Mouse (Mus musculus) left cerebral cortex, postnatal 10 days (tissue): ENCODE results near the gene S100a11. TPM values are rescaled to one million over a fixed set of nuclear protein-coding genes. Genes with fewer than 3 reads are reported as not detected.

ENCODE experiments used
- DNase-seq, 2 experiments: peaks; one replicate each; pipeline ENCODE4 v3.0.0; 2021 to 2022; ENCODE audit warnings: low spot score in 2 of 2, mixed read lengths in 1 of 2; ENCODE audit errors: extremely low spot score in 1 of 2
- intact Hi-C: fragments of 180-260 bp; cut with DNase I; formaldehyde crosslinking; loops from one replicate; pipeline ENCODE4 v1.15.1; 2025
- total RNA-seq, 2 experiments: library from RNA; stranded (reverse); gene quantifications; 2 replicates each; pipeline ENCODE4 v1.2.3; 2021

Gene S100a11
- total RNA-seq, 2 experiments from 2014 or later, result 23.7 to 24.1 TPM

DNA sequence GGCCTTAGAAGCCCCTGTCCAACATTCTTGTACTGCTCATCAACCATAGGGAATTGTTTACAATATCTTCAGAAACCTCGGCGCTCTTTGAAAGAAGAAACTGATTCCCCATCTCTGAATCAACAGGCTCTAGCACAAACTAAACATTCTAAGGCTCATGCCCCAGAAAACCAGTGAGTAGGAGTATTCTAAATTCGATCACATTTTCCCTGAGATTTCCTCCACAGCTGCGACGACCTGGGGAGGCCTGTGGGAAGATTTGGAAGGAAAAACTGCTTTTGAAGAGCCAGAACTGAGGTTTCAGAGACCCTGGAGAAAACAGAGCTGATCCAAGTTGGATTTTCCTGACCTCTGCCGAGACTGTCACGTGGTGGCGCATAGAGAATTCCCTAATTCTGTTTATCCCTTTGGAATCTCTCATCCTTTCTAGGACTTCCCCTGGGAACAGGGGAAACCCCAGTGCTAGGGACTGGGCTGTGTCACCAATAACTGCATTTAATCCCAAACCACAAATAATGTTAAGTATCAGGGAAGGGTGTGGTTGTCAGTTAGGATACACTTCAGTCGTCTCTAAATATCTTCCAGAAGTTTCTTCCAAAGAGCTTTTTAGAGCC lies 33.6 kb downstream of the S100a11 start:
- DNase-seq, result no peak

DNA sequence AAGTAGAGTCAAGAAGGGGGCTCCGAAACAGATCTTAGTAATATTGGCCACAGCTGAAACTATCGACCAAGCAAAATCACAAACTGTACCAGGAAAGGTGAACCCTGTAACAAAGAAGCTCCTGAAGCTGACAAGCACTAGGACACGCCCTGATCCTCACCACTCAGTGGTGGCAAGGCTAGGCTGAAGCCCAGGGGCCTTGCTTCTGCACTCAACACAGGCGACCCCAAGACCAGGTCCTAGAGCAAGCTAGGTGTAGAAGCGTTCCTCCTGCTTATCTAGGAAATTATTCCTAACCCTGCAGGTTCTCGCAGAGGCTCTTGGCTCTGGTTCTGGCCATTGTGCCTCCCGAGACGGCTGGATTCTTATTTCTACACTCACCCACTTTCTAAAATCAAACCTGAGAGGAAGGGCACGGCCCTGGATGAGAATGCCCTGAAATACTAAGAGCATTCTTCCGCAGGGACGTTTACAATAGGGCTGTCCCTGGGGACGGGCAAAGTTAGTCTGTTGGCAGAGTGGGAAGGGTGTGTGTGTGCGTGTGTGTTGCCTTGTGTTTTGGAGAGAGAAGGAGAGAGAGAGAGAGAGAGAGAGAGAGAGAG lies 34.2 kb downstream of the S100a11 start:
- DNase-seq, result no peak
- intact Hi-C loops, result no loop called here

More for the DNA sequence above, 33.6 kb downstream of the S100a11 start:
- intact Hi-C loops, result no loop called here

DNA sequence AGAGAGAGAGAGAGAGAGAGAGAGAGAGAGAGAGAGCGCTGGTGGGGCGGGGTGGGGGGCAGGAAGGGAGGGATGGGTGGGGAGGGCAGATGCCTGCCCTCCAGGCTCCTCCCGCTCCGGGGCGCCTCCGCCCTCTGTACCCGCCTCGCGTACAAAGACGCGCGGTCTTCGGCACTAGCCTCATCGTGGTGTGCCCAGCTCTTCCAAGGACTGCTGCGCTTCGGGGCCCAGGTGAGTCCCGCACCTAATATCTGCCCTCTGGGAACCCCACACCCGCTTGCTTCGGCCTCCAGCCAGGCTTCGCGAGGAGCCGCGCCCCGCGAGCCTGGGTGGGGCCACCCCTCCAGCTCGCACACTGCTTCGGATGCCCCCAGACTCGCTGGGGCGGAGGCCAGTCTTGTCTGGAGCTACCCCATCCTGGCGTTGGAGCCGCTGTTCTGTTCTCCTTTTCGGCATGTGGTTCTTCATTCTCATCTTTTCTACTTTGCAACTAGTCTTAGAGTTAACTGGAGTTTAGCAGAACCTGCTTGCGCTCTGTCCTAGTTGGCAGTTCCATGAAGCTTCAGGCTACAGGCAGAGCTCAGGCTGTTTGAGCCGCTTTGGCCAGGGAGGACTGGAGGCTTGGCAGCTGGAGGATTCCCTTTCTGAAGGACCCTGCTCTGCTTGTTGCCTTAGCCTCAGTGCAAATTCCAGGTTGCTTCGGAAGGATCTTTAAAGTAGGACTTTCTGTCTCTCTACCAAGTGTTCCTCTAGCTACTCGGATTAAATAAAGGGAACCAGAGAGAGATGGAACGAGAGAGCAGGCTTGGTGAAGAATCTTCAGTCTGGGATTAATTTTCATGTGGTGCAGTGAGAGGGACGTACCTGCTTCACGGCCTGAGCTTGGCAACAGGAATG lies 34.9 kb downstream of the S100a11 start, which contains the start of gene S100a10:
S100a10 (plus strand) TSS at position 100 of the 897 bp plus-strand sequence.
- intact Hi-C loops, result no loop called here

DNA sequence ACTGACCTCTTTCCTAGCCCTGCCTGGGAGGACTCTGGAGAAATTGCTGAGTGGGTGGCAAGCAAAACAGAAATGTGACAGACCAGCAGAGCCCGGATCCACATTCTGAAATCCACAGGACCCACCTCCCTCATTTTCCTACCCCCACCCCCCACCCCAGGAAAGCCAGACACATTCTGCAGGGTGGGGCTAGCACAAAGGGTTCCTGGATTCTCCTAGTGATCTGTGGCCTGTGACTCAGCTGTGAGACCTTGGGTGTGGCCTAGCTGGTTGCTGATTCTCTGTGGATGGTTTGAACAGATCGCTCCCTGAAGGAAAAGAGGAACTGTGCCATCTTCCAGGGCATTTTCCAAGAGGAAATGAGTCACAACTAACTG lies 35.6 kb downstream of the S100a11 start:
- intact Hi-C loops, result no loop called here

More for the DNA sequence above, 34.9 kb downstream of the S100a11 start, which contains the start of gene S100a10:
- peak in 1 of 2 experiments; percentile 71 for DNase-seq

DNA sequence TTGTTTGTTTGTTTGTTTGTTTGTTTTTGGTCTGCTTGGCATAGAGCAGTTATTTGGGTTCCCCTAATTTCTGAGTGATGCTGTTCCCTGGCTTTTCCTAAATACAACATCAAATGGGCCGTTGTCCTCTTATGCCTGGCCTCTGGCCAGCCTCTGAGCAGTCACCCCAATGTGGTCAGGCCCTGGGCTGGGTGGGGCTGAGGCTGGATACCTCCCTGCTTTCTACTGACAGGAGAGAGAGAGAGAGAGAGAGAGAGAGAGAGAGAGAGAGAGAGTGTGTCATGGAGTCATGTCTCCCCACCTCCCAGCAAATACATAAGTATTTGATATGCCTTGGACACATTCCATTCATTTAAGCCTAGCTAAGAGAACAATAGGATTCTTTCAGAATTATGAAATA lies 36.3 kb downstream of the S100a11 start:
- intact Hi-C loops, result no loop called here
- no peak for DNase-seq

More for the DNA sequence above, 35.6 kb downstream of the S100a11 start:
- peak in 1 of 2 experiments; percentile 30 for DNase-seq

DNA sequence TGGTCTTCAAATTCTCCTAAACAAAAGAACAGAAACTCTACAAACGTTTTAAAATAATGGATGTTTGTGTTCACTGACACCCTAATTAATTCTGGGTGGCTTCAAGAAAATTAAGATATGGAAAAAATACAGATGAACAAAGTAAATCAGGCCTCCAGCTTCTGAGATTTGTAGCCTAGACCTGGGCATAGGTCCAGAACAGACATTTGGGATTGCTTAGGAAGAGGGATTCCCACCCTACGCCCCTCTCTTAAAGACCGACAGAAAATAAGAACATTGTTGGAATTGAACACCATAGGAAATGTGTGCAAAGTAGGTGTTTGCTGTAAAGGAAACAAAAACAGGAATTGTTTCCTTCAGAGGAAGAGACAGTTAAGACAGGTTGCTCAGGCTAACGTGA lies 37.2 kb downstream of the S100a11 start:
- no peak for DNase-seq
- intact Hi-C loops, result no loop called here

DNA sequence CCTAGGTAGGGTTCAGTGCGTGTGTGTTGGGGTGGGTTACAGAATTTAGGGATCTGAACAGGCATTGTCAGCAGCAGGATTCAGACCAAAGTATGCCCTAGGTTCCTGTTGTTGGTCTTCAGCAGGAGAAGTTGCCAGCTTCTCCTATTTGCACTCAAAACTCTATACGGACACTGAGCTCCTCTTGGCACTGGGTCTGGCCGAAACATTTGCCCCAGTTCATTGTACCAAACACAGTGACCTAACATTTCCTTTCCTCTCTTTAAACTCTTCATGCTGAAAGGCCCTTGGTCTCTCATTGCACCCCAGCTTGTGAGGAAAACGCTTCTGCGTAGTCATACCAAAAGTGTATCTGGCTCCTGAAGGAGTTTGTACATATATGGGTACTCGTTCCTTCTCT lies 39.7 kb downstream of the S100a11 start:
- no peak for DNase-seq
- intact Hi-C loops, result no loop called here

DNA sequence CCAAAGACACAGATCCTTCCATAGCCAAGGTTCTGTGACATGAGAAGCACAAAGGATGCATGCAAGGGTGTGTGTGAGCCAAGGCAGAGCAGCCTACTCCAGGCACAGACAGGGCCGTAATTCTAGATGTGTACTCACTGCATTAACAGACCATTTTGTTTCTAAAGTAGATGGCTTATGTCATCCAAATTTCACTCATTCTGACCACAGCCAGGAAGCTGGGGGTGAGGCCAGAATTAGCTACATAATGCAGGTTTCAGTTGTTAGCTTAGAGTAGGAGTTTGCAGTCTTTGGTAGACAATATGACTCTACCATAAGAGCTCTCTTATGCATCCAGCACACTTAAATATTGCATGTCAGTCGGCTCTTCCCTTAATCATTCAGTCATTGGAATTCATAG lies 42.1 kb downstream of the S100a11 start:
- no peak for DNase-seq
- intact Hi-C loops, result no loop called here

DNA sequence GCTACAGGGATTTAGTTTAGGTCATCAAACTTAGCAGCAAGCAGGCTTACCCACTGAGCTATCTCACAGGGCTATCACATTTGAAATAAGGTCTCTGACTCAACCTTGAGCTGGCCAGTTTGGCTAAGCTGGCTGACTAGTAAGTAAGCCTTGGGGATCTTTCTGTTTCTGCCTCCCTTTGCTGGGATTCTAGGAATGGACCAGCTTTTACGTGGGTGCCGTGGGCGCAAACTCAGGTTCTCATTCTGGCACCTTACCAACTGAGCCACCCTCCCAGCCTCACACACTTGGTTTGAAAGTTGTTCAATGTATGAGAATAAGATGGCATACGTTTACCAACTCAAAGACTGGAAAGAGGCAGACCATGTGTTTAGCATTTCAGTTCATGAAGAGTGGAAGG lies 42.9 kb downstream of the S100a11 start:
- DNase-seq, result no peak
- intact Hi-C loops, result no loop called here

DNA sequence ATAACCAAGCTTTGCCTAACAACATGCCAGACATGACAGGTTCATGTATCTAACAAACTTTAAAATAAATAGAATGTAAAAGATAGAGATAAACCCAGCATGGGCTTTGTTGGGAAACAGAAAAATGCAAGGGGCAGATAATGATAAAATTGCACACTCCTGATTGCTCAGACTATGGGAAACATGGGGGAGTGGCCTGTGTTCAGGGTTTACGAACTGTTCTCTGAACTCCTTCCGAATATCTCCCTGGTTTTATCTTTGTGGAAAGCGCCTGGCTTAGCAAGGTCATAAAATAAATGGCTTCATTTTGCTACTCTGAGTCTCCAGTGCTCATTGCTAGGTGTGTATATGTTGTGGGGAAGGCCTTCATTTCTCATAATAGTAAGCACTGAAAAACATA lies 46.6 kb downstream of the S100a11 start:
- no peak for DNase-seq
- intact Hi-C loops, result no loop called here

DNA sequence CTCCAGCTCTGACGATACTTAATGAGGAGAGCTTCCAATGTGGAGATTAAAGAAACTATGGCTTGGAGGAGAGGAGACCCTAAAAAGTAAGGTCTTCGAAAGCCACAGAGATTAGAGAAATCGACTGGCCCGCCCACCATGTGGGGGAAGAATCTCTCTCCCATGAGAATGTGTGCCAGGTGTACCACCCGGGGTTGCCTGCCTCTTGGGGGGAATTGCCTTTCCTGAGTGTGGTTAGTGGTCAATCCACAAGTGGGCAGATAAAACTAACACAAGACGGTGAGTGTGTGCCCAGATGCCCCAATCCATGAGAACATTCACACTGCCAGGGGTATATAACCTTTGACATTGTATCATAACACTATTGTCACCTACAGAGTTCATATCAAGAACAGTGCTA lies 47.4 kb downstream of the S100a11 start:
- DNase-seq, result no peak
- intact Hi-C loops, result no loop called here

DNA sequence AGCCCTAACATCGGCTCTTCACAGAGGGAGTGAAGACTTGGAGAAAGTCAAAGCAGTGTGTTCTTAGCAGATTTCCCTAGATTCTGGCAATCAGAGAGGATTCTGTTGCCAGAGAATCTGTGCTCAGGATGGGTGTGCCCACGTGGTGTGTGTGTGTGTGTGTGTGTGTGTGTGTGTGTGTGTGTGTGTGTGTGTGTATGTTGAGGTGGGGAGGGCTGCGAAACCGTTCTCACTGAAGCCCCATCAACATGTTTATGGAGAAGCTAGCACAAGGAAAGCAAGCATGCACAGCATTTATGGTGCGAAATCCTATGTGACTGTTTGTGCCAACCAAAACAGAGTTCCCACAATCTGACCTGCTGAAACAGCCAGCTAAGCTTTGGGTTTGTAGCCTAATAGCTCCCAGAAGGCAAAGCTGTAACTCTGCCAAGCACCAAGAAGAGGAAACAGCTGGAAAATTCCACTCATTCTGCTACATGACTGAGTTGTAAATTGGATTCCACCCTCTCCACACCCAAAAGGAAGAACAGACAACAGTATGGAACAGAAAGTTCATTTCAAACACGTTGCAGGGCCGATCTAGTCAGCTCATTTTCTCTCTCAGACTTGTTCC lies 48.2 kb downstream of the S100a11 start:
- intact Hi-C loops, result no loop called here
- peak; percentile 21 to 53 for DNase-seq

DNA sequence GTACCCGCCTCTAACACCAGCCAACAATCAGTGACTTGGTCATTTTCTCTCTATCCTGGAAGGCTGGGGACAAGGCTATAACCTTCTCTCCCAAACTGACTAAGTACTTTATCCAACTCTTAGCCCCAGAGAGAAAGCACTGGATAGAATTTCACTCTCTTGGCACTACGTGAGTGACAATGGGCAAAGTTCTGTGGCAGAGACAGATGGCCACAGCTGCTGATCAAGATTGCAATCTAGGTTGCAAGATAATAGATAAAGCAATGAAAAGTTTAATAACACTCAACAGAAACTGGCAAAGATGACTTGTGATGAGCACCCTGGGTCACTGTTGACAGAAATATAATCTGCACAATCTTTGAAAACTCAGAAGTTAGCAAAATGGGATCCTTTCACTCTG lies 48.8 kb downstream of the S100a11 start:
- DNase-seq, result no peak
- intact Hi-C loops, result no loop called here

DNA sequence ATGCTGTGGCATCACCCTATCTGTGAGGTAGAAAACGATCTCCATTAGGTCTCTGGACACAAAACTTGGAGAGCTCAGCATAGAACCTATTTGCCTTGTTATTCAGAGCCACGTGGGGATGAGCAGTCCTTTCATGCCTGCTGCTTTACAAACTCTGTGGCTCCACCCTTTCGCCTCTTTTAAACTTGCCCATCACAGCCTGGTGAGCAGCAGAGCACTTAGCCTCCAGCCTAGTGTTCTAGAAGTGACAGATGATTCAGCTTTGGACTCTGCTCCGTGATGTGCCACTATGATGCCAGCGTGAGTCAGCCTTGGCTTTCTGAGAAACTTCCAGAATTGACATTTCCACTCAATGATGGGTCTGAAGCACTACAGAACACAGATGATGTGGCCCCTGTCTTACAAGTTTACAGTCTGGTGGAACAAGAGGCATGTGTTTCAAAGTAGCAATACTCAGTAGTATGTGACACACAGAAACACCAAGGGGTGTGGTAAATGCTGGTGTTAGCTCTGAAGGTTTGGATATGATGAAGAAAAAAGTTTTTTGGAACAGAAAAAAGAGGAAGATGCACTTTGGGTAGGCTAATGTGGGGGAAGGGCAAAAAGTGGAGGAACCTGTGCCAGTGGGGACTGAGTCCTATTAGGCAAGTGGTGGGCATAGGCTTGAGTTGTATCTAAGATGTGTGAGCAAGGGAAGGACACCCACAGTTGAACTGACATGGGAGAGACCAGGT lies 51.9 kb downstream of the S100a11 start:
- DNase-seq, result no peak
- intact Hi-C loops, result no loop called here

Other genes starting within 250 kb of the S100a11 start
- not detected for gene Flg, start 247.0 kb upstream of the S100a11 start, total RNA-seq
- gene Hrnr, start 200.7 kb upstream of the S100a11 start, total RNA-seq, result not detected
- gene Rptn, start 126.8 kb upstream of the S100a11 start, total RNA-seq, result not detected
- gene Tchh, start 78.2 kb upstream of the S100a11 start, total RNA-seq, result 1 to 10 TPM; 1.0 to 1.1 TPM
- not detected for gene Tchhl1, start 51.7 kb upstream of the S100a11 start, total RNA-seq
- gene S100a10, start 34.6 kb downstream of the S100a11 start, total RNA-seq, result 10 to 100 TPM; 61.8 to 82.0 TPM
- gene Tdpoz2, start 132.2 kb downstream of the S100a11 start, total RNA-seq, result not detected
- not detected for gene Tdpoz1, start 155.8 kb downstream of the S100a11 start, total RNA-seq
- not detected for gene Gm37596, start 172.6 kb downstream of the S100a11 start, total RNA-seq